Mouse (Mus musculus) stomach, postnatal 0 days (tissue): ENCODE data around the gene Lrrc8d.

ENCODE experiments used
- CTCF ChIP-seq: IDR thresholded peaks from 2 replicates; pipeline ENCODE4 v1.5.1; 2016; ENCODE audit warnings: antibody characterized with exemption, low read depth, mild to moderate bottlenecking, moderate library complexity
- EP300 ChIP-seq: optimal IDR thresholded peaks from 2 replicates; pipeline ENCODE3; 2016; ENCODE audit warnings: antibody characterized with exemption

GRCm38 (mm10) chr5:105697886-105698285, 1.9 kb upstream of the Lrrc8d start:
- no peak for TF ChIP-seq CTCF
- TF ChIP-seq EP300 = no peak
